Mouse (Mus musculus) MN1 (cell line): Measurements from ENCODE around the gene Ttyh1.

Source experiments
- DNase-seq: peaks from one replicate; pipeline ENCODE4 v3.0.0-alpha.2; 2016; ENCODE audit warnings: low spot score

Ttyh1 gene

GRCm38 (mm10) chr7:4119344-4119902, at the start of gene Ttyh1:
Ttyh1 (plus strand) TSS chr7:4119408.
- no peak for DNase-seq

- no peak for DNase-seq
Observed at GRCm38 (mm10) chr7:4071066-4071465, 48.1 kb upstream of the Ttyh1 start.

DNA sequence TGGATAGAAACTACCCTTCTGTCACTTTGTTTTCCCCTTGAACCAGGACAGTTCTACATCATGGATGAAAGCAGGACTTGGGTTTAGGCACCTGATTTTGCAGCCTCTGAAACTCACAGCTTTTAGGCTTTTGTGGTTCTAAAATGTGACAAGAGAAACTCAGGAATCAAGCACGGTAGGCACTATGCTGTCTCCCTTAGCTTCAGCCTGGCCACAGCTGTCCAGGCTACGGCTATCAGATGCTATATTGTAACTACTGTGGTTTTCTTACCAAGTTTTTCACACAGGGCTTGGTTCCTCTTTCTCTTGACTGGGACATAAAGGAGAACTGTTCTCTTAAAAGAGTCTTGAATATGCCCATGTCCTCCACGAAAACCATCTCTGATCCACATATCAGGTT, 46.1 kb upstream of the Ttyh1 start:
- no peak for DNase-seq

DNA sequence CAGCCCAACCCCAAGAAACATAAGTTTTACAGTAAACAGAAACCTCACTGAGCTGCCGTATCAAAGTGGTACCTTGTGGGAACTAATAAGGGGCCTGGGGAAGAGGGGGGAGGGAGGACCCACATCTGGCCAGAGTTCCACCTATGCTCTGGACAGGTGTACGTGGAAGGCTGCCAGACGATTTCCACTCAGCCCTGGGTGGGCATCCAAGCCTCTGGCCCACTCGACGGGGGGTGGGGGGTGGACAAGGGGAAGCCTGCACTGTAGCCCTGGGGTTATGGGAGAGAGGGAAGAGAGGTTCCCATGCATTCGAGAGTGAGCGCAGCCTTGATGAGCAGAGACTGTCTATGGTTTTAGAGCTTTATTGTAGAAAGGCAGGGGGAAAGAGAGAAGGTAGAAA, 39.7 kb upstream of the Ttyh1 start:
- DNase-seq = no peak

GRCm38 (mm10) chr7:4080552-4080951, 38.7 kb upstream of the Ttyh1 start:
- DNase-seq = no peak

- DNase-seq = no peak
Observed at GRCm38 (mm10) chr7:4081706-4082105, 37.5 kb upstream of the Ttyh1 start.

DNA sequence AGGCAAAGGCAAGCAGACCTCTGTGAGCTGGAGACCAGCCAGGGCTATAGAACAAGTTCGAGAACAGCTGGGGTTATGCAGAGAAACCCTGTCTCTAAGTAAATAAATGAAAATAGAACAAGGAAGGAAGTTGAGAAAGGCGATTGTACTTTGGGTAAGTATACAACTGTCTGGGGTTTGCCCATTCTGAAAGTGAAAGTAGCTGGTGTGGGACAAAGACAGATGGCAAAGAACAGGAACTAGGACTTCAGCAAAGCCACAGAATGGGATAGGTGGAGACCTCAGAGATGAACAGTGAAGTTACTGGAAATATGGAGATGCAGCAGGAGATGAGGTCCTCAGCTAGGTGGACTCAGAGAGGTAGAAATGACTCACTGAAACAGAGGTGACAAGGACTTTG, 36.4 kb upstream of the Ttyh1 start:
- no peak for DNase-seq

DNA sequence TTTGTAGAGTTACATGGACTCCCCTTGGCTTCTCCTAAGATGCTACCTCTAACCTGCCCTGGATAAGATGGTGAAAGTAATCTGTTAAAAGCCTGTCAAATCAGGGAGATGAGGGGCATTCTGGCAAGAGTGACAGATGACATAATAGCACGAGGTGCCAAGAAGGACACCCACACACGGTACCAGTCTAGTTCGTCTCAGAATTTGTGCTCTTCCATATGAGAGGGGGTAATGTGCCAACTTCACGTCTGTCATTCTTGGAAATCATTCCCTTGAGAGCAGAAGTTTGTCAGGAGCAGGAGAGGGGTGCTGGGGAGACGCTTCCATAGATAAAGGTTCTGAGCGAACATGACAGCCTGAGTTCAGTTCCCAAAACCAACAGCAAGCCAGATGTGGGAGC, 35.0 kb upstream of the Ttyh1 start:
- no peak for DNase-seq

- DNase-seq = no peak
Observed at GRCm38 (mm10) chr7:4085562-4085961, 33.6 kb upstream of the Ttyh1 start.

- DNase-seq = no peak
Observed at GRCm38 (mm10) chr7:4087238-4087895, 31.8 kb upstream of the Ttyh1 start.

DNA sequence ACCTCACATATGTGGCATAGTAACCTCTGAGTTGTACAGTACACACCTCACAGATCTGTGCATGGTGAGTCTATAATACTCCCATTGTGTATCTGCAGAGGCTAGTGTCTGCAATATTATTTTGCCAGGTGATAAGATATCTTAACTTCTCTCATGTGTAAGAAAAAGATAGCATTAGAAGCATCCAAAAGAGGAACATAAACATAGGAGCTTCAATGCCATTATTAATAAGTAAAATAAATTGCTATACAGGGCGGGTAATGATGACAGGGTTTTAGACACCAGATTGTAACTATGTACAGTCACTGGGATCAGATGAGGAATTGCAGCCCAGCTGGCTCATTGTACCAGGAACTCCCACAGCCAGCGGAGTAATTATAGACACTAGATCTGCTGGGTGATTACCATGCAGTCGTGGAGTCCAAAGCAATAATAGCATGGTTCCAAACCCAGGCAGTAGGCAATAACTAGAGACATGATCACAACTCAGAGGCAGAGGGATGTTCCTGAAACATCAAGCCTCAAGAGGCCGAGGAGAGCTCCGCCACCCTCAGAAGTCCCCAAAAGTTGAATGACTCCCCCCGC, 31.2 kb upstream of the Ttyh1 start:
- no peak for DNase-seq

DNA sequence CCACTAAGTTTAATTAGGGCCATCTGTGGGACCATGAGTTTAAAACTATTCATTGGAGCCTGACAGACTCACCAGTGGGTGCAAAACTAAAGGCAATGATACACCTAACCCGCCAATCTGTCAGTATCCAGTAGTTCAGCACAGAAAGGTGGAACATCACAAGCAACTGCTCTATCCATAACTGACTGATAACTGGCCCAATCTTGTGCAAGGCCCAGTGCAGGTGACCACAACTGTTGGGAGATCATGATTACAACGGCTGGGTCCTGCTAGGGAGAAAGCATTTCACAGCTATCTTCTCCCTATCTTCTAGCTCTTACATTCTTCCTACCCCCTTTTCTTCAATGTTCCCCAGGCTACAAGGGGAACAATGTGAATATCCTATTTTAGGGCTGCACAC, 30.5 kb upstream of the Ttyh1 start:
- no peak for DNase-seq

- DNase-seq = no peak
Observed at GRCm38 (mm10) chr7:4091170-4091569, 28.0 kb upstream of the Ttyh1 start.

GRCm38 (mm10) chr7:4098301-4098700, 20.9 kb upstream of the Ttyh1 start:
- DNase-seq = no peak

- DNase-seq = no peak
Observed at GRCm38 (mm10) chr7:4098832-4099231, 20.4 kb upstream of the Ttyh1 start.

- DNase-seq = no peak
Observed at GRCm38 (mm10) chr7:4101144-4101543, 18.1 kb upstream of the Ttyh1 start.

- DNase-seq = peak; percentile 46
Observed at GRCm38 (mm10) chr7:4103411-4103810, 15.8 kb upstream of the Ttyh1 start.

GRCm38 (mm10) chr7:4111766-4112165, 7.4 kb upstream of the Ttyh1 start:
- no peak for DNase-seq

DNA sequence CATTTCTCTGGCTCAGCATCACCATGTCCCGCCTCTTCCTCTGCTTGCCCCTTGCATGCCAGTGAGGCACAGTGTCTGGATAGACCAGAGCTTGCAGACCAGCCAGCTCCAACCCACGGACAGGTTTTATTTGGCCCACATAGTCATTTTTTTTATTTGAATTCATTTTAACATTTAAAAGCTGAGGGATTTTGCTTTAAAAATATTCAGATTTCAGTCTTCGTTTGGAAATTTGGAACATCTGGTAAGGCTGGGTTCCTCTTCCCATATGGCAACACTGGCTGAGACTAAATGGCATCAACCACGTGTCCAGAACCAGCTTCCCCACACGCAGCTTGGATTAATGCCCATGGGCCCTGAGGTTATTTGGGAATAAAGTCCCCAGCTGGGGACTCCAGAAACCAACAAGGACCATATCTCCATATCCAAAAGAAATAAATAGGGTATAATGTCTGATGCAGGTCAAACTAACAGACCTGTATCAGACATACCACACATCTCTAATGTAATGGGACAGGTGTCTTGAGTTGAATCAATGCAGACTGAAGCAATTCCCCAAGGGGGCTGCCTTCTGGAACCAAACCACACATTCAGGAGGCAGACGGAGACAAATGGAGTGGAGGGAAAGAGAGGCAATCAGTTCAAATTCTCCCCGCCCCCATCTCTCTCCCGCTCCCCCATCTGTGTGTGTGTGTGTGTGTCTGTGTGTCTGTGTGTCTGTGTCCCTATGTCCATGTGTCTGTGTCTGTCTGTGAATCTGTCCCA, 2.0 kb upstream of the Ttyh1 start:
- DNase-seq = no peak

GRCm38 (mm10) chr7:4119976-4120921, 1.0 kb downstream of the Ttyh1 start:
- no peak for DNase-seq

GRCm38 (mm10) chr7:4122076-4122768, 3.0 kb downstream of the Ttyh1 start:
- DNase-seq = no peak
